Mouse (Mus musculus) urinary bladder, postnatal 25 days (tissue): ENCODE results near the gene Prr5.
"Not testable (repeated sequence)": the region's sequence is repeated elsewhere in the genome, so short reads cannot be mapped to it uniquely, and the experiment has no call there.

ENCODE experiments used
- DNase-seq: peaks from one replicate; pipeline ENCODE4 v3.0.0; 2022; ENCODE audit warnings: low spot score

Prr5 gene

DNA sequence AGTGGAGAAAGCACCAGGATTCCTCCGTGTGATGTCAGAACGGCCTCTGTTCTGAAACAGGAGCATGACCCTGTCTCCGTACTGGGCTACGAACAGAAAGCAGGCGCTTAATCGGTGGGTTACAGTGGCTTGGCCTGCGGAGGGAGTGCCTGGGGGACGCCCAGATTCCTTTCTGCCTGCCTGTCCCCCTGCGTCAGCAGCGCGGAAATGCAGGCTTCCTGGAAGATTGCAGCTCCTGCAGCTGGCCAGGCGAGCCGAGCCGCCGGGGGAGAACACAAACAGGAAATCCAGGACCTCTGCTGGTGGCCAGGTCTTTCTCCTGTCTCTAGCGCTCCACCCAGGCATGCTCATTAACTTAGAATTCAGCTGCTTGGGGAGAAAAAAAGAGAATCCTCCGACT is 45.3 kb downstream of the Prr5 start:
- peak; percentile 68 for DNase-seq

DNA sequence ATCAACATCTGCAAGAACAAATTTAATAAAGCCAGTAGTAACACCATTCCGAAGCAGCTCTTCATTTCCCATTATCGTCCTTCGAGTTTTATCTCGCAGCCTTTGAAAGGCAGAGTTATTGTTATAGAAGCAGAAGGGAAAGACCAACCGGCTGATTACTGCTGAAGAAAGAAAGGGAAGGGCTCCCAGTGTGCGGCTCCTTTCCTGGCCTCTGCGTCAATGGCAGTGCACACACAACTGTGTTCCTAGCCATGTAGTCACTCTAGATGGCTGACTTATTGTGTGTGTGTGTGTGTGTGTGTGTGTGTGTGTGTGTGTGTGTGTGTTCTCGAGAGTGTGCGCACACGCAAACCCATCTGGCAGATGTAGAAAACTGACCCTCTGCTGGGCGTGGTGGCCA is 45.7 kb downstream of the Prr5 start:
- DNase-seq, result no peak

DNA sequence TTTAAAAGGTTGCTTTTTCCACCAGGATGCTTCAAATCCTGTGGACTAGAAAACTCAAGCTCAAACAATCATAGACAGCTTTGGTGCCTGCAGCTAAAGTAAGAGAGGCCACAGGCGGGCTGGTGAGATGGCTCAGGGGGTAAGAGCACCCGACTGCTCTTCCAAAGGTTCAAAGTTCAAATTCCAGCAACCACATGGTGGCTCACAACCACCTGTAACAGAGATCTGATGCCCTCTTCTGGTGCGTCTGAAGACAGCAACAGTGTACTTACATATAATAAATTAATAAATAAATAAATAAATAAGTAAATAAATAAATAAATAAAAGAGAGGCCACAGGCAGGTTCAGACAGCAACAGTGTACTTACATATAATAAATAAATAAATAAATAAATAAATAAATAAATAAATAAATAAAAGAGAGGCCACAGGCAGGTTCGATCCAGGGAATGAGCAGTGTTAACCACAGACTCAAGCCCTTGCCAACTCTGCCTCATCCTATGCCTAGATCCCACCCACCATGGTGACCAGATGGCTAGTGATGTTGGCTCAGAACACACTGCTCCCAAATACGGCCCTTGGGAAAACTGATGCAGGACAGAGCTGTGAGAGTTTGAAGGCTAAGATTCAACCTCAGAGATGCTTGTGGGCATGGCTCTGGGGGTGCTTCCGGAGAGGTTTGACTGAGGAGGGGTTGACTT is 48.3 kb downstream of the Prr5 start:
- DNase-seq, result not testable (repeated sequence)

DNA sequence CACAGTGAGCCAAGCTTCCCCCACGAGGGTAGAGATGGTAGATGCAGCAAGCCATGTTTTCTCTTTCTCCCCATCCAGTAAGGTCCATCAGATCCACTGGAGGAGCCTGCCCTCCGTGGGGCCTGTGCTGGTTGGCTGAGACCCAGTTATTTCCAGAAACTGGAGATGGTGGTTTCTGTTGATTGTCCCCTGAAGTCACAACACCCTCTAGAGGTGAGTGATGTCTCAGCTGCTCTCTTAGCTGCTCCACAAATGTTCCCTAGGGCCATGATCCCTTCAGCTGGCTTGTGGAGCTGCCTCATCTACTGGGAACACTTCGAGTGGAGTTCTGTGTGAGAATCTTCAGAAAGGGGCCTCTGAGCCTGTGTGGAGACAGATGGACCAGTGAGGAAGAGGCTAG is 49.4 kb downstream of the Prr5 start:
- no peak for DNase-seq

DNA sequence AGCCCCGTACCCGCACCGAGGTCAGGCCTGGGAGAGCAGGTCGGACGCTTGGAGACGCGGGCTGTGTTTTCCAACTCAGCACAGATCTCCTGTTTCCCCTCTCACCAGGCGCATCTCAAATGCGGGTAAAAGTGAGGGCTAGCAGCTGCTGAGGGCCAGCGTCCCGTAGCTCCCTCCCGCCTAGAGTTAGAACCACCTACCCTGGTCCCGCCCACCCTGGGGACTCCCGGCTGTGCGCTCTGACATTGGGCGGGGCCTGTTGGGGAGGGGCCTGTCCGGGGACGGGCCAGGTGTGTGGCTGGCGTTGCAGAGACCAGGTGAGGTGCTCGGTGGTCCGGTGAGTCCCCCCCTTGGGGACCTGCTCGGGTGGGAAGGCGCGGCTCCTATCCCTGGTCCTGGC is 50.4 kb downstream of the Prr5 start, which contains the start of gene Arhgap8:
TSS of gene Arhgap8 (plus strand) at position 262 of the 400 bp plus-strand sequence.
- DNase-seq, result peak; percentile 69

DNA sequence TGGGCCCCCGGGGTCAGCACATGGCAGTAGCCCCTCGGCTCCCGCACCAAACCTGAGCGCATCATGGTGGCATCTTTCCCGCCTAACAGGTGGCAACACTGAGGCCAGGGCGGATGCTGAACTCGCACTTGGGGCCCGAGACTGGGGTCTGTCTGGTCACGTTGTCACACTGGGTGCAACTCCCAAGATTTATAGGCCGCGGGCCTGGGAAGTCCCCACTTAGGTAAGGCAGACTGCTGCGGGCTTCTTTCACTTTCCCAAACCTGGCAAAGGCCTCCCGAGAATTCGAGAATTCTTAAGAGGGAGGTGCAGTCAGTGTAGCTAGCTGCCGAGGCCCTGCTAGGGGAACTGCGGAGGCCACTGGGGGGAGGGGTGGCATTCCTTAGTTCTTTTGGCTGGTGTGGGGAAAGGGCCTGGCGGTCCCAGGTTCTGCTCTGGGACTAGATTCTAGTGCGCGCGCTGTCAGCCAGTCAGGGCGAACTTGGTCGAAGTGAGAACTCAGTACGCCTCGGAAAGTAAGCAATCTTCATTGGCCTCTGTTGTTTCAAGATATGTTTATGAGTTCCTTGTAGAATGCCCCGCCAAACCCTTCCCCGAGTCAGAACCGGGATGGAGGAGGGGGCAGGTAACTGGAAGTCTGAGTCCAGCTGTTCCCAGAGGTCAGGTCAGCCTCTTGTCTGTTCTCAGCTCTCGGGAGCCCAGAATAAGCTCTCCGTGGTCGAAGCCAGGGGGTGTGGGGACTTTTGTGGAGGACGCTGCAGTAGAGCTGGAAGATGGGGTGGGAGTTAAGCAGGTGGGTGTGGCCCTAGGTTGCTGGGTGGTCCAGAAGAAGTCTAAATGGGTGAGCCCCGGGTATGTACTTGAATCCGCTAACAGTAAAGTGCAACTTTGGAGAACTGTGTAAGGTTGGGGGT is 51.1 kb downstream of the Prr5 start:
- DNase-seq, result peak; percentile 38

DNA sequence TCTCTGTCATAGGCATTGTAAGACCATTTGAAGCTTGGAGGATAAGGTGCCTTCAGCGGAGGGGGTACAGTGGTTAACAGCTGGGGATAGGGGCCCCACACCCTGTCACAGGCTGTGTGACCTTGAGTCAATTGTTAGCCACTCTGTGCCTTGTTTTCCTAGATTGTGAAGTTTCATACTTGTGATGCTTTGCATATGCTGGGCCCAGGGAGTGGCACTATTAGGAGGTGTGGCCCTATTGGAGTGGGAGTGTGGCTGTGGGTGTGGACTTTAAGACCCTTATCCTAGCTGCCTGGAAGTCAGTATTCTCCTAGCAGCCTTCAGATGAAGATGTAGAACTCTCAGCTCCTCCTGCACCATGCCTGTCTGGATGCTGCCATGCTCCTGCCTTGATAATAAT is 54.2 kb downstream of the Prr5 start:
- not testable (repeated sequence) for DNase-seq

DNA sequence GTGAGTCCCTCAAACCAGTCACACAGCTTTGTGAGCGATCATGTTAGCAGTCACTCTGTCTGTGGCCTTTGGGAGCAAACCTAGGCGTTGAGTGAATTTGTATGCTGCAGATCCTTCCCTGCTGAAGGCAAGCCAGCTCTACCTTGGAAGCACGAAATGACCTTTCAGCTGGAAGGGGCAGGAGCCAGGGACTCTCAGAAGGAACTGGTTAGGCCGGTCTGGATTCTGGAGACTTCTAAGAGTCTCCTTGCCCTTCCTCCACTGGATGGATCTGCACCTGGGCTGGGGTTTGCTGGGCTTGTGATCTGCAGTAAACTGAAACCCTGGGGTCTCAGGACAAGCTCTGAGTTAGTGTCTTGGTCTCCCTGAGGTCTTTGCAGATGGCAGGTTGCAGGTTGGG is 54.8 kb downstream of the Prr5 start:
- no peak for DNase-seq

DNA sequence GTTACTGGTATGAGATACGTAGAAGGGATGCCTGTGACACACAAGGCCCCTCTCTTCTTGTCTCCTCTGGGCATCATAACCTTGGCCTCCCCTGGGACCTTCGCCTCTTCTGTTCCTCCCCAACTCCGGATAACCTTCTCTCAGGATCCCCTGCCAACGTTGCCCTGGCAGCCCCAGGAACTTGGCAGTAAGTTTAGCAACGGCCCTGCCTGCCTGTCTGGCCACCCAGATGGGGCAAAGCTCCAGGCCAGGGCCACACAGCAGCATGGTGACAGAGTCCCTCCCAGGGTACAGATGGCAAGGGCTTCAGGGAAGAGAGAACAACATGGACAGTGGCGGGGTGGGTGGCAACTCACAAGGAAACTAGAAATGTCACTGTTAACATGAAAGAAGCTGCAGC is 60.3 kb downstream of the Prr5 start:
- no peak for DNase-seq

DNA sequence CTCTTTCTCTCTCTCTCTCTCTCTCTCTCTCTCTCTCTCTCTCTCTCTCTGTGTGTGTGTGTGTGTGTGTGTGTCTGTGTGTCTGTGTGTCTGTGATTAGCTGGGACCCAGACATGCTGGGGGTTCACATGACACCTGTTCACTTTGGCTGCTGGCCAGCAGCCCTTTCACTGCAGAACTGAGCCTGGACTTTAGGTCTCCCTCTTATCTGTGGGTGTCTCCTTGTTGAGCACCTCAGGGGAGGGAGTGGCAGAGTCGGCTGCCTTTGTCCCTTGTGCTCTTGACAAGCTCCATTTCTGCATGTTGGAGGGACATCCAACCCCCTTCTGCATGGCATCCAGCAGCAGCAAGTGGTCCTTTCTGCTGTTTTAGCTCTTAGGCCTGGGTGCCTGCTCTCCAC is 61.5 kb downstream of the Prr5 start:
- DNase-seq, result no peak

DNA sequence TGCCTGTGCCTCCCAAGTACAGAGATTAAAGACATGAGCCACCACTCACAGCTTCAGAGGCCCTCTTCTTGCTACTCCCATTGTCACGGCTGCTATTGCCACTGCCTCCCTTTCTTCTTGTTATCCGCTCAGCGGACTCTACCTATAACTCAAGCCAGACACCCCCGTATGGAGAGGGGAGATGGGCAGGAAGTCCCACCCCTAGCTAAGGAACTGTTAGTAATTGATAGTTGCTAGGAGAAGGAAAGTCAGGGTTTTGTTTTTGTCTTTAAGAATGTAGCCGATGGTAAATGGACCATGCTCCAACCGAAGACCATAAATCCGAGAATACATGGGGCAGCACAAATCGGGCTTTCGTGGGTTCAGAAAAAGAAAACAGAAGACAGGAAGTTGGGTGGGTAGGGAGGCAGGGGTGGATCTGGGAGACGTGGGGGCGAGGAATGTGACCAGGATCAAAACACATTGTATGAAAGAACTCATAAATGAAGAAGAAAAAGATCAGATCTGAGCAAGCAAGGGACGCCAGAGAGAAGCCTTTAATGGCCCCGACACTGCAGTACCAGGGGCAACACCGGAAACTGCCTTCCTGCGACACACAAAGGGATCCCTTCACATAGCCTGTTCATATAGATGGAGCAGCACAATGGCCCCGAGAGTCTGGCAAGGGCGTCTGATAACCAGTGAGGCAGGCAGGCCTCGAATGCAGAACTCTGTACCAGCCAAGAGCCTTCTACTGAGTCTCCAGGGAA is 62.4 kb downstream of the Prr5 start:
- DNase-seq, result no peak

DNA sequence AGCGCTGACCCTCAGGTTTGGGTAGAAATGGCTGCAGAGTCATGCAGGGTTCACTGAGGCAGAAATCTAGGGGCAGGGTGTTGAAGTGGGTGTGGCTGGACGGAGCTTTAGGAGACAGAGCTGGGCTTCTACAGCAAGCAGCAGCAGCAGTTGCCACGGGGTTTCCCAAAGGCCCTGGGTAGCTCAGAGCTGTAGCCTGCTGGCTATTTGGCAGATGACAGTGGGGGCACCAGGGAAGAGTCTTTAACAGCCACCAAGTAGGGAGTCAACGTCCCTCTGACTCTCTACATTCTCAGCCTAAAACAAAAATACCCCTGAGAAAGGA is 63.0 kb downstream of the Prr5 start:
- no peak for DNase-seq

DNA sequence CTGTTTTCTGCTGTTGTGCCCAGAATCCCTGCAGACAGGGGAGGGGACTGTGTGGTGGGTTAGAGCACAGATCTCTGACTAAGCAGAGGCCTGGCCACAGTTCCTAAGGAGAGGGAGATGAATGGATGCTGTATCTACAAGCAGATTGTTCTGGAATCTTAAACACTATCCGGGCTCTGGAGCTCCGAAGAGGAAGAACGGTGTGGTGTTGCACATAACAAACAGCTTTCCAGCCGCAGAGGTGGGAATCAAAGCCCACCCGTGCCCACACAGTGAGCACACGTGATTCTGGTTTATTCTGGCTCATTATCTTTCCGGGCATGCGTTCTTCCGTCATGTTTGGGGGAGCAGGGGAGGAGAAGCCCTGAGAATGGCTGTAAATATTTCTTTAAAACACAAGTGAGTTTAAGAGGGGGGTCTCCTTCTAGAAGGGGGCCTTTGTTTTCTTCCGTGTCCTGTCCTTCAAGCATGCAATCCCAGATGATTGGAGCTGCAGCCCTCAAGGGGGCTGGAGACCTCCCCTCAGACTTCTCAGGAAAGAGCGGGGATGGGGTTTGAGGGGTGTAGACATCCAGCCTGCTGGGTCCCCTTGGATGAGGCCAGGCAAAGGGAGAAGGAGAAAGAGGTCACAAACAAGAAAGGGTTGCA is 67.0 kb downstream of the Prr5 start:
- no peak for DNase-seq

DNA sequence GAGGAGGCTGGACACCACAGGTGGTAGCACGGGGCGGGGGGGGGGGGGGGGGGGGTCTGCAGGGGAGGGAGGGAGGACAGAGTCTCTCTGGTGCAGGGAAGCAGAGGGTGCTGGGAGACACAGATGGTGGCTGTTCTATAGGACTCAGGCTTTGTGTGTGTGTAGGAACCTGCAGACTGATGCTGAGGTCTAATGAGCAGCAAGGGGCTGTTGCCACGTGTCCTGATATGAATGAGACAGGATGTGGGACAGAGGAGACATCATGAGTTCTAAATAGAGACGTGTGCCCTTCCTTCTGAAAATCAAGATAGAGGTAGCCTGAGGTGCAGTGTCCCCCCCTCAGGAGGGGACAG is 67.5 kb downstream of the Prr5 start:
- DNase-seq, result no peak

DNA sequence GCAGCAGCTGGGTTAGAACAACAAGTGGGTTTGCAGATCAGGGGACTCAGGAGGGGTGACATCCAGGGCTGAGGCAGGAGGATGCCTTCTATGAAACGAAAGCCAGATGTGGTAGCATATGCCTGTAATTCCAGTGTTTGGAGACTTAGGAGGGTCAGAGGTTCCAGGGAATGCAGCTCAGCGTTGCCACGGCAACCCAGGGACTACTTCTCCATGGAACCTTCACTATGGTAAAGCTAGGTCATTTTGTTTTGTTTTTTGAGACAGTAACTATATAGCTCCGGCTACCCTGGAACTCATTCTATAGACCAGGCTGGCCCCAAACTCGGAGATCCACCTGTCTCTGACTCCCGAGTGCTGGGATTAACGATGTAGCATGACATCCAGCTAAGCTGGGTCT is 68.8 kb downstream of the Prr5 start:
- DNase-seq, result no peak

DNA sequence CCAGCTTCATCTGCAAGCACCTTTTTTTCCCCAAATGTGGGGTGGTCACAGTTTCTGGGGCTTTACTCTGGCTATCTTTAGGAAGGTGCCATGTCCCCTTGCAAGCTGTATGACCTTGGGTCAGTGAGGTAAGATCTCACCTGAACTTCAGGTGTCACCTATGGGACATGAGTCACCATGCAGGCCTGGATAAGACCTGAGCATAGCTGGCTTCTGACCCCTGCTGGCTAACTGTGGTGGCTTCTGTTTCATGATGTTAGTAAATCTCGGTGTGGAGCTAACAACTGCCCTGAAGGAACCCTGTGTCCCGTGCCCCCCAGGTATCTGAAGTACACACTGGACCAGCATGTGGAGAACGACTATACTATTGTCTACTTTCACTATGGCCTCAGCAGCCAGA is 72.2 kb downstream of the Prr5 start:
- DNase-seq, result no peak

DNA sequence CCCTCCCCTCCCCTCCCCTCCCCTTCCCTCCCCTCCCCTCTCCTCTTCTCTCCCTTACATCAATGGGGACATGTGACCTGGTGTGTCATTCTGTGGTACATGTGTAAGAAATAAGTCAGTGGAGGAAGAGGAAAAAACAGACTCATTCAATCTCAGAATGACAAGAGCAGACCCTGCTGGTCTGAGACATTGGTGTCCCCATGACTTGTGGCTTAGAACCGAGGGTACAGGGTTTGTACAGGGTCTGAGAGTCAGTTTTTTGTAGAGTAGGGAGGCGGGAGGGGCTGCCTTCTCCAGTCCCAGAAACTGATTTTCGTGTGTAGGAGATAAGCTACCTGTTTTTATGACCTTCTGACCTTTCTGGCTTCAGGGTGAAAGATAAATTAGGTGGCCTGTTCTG is 73.9 kb downstream of the Prr5 start:
- no peak for DNase-seq

DNA sequence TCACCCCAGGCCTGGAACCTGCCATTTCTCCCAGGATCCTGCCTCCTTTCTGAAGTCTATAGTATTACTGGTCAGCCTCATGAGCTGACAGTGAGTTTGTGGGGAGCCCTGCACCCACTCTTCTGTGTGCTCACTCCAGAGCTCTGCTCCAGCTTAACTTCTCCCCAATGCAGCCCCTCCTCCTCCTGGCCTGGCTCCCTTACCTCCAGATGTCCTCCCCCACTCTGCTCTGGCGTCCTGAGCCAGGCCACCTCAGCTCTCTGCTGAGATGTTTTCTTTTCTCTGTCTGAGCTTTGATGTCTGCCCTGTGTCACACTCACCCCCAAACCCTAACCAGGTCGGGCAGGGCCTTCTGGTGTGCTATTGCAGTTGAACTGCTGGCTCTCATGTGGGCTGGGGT is 74.9 kb downstream of the Prr5 start:
- no peak for DNase-seq

DNA sequence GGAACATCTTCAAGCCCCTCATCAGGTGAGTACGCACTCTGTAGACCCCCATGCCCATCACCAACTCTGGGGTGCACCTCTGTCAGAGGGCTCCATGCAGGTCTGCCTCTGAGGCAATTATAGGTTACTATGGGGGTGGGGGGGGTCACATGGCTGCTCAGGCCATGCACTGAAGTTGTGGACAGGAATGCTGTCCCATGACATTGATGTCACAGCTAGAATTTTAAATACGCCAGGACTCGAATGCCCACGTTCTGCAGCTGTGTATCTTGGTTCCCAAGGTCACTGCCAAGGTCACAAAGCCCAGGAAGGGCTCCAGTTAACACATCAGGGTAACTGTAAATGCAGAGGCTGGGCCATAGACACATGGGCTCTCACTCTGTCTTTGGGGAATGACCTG is 76.4 kb downstream of the Prr5 start:
- no peak for DNase-seq
